Mouse (Mus musculus) heart, adult 2 months (tissue): ENCODE measurements at regions not wholly inside any gene's neighbourhood (a gene's known extent, or its start where the extent isn't known, plus 50 kb on each side); places are given as distances from the start of the nearest gene placed in this dataset.
A peak's percentile ranks its signal among the peaks of the same experiment; 100 is the strongest.

Experiments used
- DNase-seq, 2 experiments: peaks; one replicate each; pipeline ENCODE4 v3.0.0; 2021
- H3K27ac ChIP-seq: fragments of 200-600 bp; 2 replicates; pipeline ENCODE4 v1.8.1; 2022
- H3K27me3 ChIP-seq: fragments of 200-500 bp; 2 replicates; pipeline ENCODE4 v1.6.1; 2012; ENCODE audit warnings: mild to moderate bottlenecking, low read length, inconsistent platforms, mixed read lengths; ENCODE audit not compliant: control insufficient read depth, insufficient read depth
- H3K36me3 ChIP-seq: fragments of 200-500 bp; 2 replicates; pipeline ENCODE4 v1.6.1; 2012; ENCODE audit warnings: low read length, inconsistent platforms; ENCODE audit not compliant: control insufficient read depth, insufficient read depth
- H3K4me1 ChIP-seq: fragments of 200-500 bp; 2 replicates; pipeline ENCODE4 v1.6.1; 2011; ENCODE audit warnings: low read length; ENCODE audit not compliant: control insufficient read depth, insufficient read depth
- H3K4me3 ChIP-seq: fragments of 200-600 bp; 2 replicates; pipeline ENCODE4 v1.8.1; 2022
- H3K79me2 ChIP-seq: fragments of 200-500 bp; replicated peaks from 2 replicates; pipeline ENCODE4 v1.6.1; 2012; ENCODE audit warnings: mild to moderate bottlenecking, inconsistent platforms, low read length, moderate library complexity, mixed read lengths; ENCODE audit not compliant: control insufficient read depth, insufficient read depth
- H3K9ac ChIP-seq: fragments of 200-500 bp; 2 replicates; pipeline ENCODE4 v1.6.1; 2012; ENCODE audit warnings: low read depth, mild to moderate bottlenecking, control low read depth, inconsistent platforms, low read length, mixed read lengths
- CTCF ChIP-seq: fragments of 200-600 bp; IDR thresholded peaks from 2 replicates; pipeline ENCODE4 v1.8.1; 2022; ENCODE audit warnings: antibody characterized with exemption, mild to moderate bottlenecking, moderate library complexity
- EP300 ChIP-seq: fragments of 200-500 bp; IDR thresholded peaks from 2 replicates; pipeline ENCODE4 v1.6.1; 2011; ENCODE audit warnings: low read depth, low read length, control low read depth; ENCODE audit not compliant: insufficient read depth
- POLR2A ChIP-seq: fragments of 200-500 bp; IDR thresholded peaks from 2 replicates; pipeline ENCODE4 v1.6.1; 2011; ENCODE audit warnings: mild to moderate bottlenecking, low read depth, low read length, control low read depth; ENCODE audit not compliant: insufficient read depth
- WGBS: fragments of 180-500 bp; shearing (Covaris S2); methylation state at CpG from one replicate; pipeline ENCODE4 v1.1.7; 2018; 5-methylcytosine and 5-hydroxymethylcytosine counted together
- intact Hi-C: fragments of 180-260 bp; cut with DNase I; formaldehyde crosslinking; loops from one replicate; pipeline ENCODE4 v1.15.1; 2025

DNA sequence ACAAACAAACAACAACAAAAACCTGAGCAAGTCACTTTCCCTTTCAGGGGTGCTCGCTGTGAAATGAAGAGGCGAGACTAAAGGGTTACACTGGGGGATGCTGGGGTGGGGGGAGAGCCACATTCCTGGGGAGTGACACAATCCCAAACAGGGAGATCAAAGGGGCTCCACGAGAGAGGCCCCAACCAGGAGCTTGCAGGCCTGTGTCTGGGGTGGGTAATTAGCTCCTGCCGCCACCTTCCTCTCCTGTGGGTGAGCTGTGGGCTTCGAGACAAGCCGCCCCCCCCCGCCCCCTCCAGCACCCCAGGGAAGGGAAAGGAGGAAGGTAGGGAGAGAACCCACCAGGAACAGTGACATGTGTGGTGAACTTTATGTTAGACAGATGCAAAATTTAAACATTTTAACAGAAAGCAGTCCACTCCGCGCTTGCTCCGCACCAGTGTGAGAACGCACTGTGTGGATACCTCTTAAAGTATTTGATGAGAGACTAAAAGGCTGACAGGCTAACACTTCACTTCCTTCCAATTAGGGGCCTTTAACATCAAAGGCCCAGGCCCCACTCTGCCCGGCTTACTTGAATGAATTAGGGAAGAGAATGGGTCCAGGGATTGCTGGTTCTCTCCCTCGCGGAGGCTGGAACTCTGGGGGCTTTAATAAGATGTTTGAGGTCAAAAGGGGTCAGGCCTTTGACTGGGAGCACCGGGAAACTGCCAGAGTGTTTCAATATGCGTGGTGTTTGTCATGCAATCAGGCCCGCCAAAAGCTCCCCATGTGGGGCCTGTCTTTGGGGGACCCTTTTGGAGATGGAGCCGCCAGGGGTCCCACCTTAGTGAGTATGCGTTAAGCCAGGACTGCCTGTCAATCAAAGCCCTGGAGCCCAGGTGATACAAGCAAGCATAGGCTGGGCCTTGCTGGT is 319.6 kb downstream of the Fam49a start:
- no peaks in the 10 kb centered on the region for H3K36me3 ChIP-seq
- no peak for DNase-seq
- H3K9ac ChIP-seq: no peak overlapping the region
- H3K4me1 ChIP-seq: no peaks in the 10 kb centered on the region
- H3K4me3 ChIP-seq: no peak overlapping the region
- no peak overlapping the region for H3K27ac ChIP-seq
- WGBS: 63% methylated on average over 19 of the region's 19 CpGs
- no peaks in the 10 kb centered on the region for H3K27me3 ChIP-seq
- H3K79me2 ChIP-seq: no peaks in the 10 kb centered on the region
- TF ChIP-seq POLR2A: no peak
- TF ChIP-seq CTCF: no peak
- TF ChIP-seq EP300: no peak
- intact Hi-C loops: no loop called here

DNA sequence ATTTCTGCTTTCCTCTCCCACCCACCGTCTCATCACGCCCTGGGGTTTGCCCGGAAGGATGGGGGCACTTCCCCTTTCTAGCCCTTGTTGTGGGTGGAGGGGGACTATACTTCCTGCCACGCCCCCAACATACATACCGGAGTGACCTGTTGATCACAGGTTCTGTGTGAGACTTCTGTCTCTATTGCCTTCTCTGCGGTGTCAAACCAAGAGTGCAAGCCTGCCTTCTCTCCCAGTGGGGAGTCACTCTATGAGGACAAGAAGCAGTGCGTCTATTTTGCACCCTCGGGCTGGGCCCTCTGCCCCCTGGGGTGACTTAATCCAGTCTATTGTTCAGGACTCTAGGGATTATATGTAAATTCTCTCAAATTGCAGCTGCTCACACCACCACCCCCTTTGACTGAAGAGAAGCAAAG is 318.8 kb downstream of the Fam49a start:
- TF ChIP-seq EP300 (no peak), POLR2A (no peak), CTCF (no peak)
- H3K27ac ChIP-seq: no peak overlapping the region
- no peak overlapping the region for H3K9ac ChIP-seq
- H3K4me3 ChIP-seq: no peak overlapping the region
- H3K36me3 ChIP-seq: no peaks in the 10 kb centered on the region
- WGBS: 28% methylated on average over 8 of the region's 8 CpGs
- no peaks in the 10 kb centered on the region for H3K79me2 ChIP-seq
- H3K4me1 ChIP-seq: no peaks in the 10 kb centered on the region
- peak in 1 of 2 experiments; percentile 51 for DNase-seq
- no peaks in the 10 kb centered on the region for H3K27me3 ChIP-seq
- intact Hi-C loops: no loop called here

DNA sequence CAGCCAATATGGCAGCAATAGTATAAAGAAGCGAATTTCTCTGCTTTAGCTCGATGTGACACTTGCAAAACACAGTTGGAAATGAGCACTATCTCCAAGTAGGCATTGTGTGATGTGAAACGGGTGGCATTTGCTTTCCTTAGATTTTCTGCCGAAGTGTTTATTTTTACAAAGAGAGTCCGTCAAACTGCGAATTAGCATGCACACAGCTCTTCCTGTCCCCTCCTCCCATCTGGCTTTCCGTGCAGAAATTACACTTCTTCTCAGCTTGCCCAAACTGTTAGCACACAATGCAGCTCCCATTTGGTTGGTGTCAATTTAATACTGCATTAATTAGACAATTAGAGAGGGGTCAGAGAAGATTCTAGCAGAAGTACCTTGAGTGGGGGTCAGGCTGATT is 316.3 kb downstream of the Fam49a start:
- DNase-seq: no peak
- intact Hi-C loops: no loop called here
- 41% methylated on average over 7 of the region's 7 CpGs for WGBS
- Histone ChIP-seq H3K27me3 (no peaks in the 10 kb centered on the region), H3K9ac (no peak overlapping the region), H3K4me1 (no peaks in the 10 kb centered on the region), H3K79me2 (no peaks in the 10 kb centered on the region), H3K36me3 (no peaks in the 10 kb centered on the region), H3K27ac (no peak overlapping the region), H3K4me3 (no peak overlapping the region)
- TF ChIP-seq POLR2A (no peak), EP300 (no peak), CTCF (no peak)

GRCm38 (mm10) chr12:12570563-12571251 is 308.8 kb downstream of the Fam49a start:
- no peaks in the 10 kb centered on the region for H3K36me3 ChIP-seq
- no peak for TF ChIP-seq EP300
- no peak for TF ChIP-seq POLR2A
- no peak for TF ChIP-seq CTCF
- H3K4me1 ChIP-seq: no peaks in the 10 kb centered on the region
- H3K27ac ChIP-seq: no peak overlapping the region
- H3K27me3 ChIP-seq: no peaks in the 10 kb centered on the region
- intact Hi-C loops: no loop called here
- no peak for DNase-seq
- no peak overlapping the region for H3K9ac ChIP-seq
- WGBS: 83% methylated on average over 7 of the region's 7 CpGs
- no peak overlapping the region for H3K4me3 ChIP-seq
- H3K79me2 ChIP-seq: no peaks in the 10 kb centered on the region

GRCm38 (mm10) chr12:12567734-12568104 is 305.8 kb downstream of the Fam49a start:
- no peak overlapping the region for H3K4me3 ChIP-seq
- no peaks in the 10 kb centered on the region for H3K79me2 ChIP-seq
- intact Hi-C loops: no loop called here
- H3K4me1 ChIP-seq: no peaks in the 10 kb centered on the region
- H3K27me3 ChIP-seq: no peaks in the 10 kb centered on the region
- H3K36me3 ChIP-seq: no peaks in the 10 kb centered on the region
- TF ChIP-seq CTCF (no peak), POLR2A (no peak), EP300 (no peak)
- no peak overlapping the region for H3K27ac ChIP-seq
- no peak for DNase-seq
- no peak overlapping the region for H3K9ac ChIP-seq
- 87% methylated on average over 3 of the region's 3 CpGs for WGBS

GRCm38 (mm10) chr12:12567058-12567733 is 305.3 kb downstream of the Fam49a start:
- intact Hi-C loops: no loop called here
- Histone ChIP-seq H3K27ac (no peak overlapping the region), H3K36me3 (no peaks in the 10 kb centered on the region), H3K4me1 (no peaks in the 10 kb centered on the region), H3K9ac (no peak overlapping the region), H3K79me2 (no peaks in the 10 kb centered on the region), H3K27me3 (no peaks in the 10 kb centered on the region), H3K4me3 (no peak overlapping the region)
- 92% methylated on average over 7 of the region's 7 CpGs for WGBS
- no peak for DNase-seq
- TF ChIP-seq CTCF: no peak
- no peak for TF ChIP-seq EP300
- no peak for TF ChIP-seq POLR2A
